Mouse (Mus musculus) hindlimb bud, embryonic 11.5 days (tissue): ENCODE results near the gene Pkdrej.
"Not testable (repeated sequence)": the region's sequence is repeated elsewhere in the genome, so short reads cannot be mapped to it uniquely, and the experiment has no call there.

Experiments
- DNase-seq: peaks from one replicate; pipeline ENCODE4 v3.0.0-alpha.2; 2012; ENCODE audit warnings: low read depth, low spot score; ENCODE audit errors: extremely low spot score

Gene Pkdrej

DNA sequence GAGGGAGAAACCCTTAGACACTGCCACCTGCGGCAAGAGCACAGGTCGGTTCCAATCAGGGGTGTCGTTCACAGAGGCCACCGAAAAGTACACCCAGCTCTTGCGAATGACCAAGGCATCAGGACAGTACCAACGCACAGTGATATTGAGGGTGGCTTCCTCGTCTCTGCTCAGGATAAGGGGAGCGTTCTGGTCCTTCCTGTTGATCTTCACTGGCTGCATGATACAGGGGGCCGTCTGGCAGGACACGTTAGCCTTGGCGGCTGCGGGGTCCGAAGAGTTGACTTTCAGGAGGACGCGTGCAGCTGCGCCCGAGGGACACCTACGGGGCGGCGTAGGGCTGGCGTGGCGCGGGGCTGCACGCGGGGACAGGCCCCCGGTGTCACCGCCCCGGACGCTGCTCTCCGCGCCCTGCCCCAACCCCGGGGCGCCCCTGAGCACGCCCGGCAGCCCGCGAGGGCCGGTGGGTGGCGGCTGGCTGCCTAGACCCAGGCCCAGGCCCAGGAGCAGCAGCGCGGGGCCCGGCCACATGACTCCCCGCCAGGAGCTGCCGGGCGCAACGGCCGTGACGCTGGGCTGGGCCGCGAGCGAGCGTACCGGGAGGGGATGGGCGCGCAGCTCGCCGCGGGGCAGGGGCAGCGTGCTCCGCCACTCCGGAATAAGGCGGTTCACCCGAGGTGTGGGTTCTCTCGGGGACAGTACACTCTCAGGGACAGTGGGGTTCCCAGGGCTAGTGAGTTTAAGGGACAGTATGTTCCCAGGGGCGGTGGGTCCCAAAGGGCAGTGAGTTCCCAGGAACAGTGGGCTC, at the start of gene Pkdrej:
TSS of gene Pkdrej (minus strand) at position 532 of the 808 bp plus-strand sequence.
- DNase-seq: no peak

DNA sequence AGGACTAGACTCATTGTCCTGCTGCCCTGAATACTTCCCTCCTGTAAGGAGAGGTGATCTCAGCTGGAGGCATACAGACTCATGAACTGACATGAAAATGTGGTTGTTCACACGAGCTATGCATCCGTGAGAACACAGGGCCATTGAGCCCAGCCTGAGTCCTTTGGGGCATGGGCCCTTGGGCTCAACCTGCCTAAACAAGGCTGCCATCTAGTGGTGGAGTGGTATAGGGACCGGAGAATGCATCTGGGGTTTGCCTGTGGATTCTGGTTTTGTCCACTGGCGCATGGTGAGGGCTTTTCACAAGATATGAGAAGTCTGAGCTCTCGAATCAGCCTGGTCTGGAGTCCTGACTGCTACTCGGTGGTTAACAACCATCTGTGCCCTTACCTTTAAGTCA, 46.2 kb upstream of the Pkdrej start:
- DNase-seq: no peak

DNA sequence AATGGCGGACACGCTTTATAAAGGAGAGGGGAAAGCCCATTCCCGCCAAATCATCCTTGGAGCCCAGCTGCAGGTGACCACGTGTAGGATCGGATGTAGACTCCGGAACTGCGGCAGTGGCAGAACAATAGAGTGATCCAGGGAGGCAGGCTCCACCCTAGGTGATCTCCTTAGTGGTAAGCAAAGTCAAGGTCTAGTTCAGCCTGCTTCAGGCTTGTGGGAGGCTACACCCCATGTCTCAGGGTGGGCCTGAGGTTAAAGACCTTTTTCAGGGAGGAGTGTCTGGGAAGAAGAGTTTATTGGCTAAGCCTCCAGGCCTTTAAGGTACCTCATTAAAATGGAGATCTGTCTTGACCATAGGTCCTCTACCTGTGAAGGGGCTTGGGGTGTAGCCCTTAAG, 44.4 kb upstream of the Pkdrej start:
- not testable (repeated sequence) for DNase-seq

DNA sequence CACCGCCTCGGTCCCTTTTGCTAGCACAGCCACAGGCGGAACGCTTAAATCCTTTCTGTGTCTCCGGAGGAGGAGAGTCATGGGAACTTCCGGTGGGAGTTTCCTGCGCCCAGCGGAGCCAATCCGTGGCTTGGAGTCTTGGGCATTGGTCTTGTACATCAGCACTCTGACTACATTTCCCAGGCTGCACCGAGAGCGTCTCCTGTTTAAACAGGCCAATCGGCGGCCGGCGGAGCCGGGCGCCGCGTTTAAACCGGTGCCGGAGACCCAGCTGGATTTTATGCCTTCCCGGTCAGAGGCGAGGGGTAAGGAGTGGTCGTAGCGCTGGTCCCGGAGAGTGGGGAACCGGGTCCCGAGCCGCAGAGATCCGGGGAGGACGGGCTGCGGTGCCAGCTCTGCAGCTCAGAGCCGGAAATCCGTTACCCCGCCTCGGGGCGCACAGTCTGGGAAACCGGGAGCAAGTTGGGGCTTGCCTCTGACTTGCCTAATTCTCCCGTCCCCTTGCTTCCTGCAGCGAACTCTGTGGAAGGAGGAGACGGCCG, 38.0 kb upstream of the Pkdrej start, which contains the start of gene Gtse1:
TSS of gene Gtse1 (plus strand) at position 256 of the 542 bp plus-strand sequence.
- peak; percentile 92 for DNase-seq

DNA sequence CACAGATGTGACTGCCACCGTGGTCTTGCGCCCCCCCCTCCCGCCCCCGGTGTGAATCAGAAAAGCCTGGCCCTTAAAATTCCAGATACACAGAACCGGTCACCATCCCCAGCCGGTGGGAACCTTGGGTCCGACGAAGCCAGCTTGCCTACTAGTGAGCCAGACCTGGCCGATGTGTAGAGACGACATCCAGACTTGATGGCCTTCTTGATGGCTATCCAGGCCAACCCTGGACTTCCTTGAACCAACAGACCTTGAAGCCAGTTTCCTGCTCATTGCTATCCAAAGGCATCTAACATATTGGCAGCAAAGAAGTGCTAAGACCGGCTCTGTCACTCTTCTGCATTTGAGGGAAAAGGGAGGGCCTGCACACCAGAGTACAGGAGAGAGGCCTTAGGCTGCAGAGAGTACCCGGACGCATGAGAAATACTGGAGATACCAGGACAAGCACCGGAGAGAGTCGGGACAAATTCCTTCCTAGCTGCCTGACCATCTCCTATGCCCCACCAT, 37.5 kb upstream of the Pkdrej start:
- DNase-seq: no peak

DNA sequence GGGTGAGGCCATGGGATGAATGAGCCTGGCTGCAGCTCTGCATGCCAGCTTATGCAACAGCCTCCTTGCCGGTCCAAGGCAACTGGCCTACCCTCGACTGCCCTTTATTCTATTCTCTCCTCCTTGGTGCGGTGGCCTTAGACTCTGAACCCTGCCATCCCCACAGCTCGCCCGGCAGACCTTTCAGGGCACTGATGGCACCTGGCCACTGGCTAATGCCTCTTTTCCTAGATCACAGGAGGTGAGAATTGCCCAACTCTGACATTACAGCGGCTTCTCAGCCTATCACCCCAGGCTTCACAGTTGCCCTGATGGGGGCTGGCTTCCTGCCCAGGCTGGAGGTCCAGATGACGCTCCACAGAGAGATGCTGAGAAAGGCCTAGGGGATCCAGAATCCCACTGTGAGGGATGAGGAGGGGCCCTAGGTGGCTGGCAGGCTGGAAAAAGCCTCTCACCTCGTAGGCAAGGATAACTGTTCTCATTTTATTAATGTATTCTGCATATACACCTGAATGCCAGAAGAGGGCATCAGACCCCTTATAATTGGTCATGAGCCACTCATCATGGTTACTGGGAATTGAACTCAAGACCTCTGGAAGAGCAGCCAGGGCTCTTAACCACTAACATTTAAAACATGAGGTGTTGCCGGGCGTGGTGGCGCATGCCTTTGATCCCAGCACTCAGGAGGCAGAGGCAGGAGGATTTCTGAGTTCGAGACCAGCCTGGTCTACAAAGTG, 30.3 kb upstream of the Pkdrej start:
- DNase-seq: no peak

DNA sequence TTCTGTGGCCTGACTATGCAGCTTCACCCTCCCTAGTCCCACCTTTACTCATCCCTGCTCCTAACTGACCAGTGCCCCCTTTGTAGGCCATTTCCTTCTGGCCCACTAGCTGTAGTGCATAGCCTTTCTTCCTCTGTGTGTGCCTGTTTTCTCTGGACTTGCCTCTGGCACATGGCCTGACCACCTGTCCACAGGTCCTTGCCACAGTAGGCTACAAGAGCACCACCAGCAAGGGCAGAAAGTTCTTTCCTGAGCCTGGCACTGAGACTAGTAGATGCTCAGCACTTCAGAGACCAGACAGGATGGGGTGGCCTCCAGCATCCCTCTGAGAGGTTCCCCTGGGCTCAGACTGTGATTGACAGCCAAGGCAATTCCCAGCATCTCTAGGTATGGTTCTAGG, 23.5 kb upstream of the Pkdrej start:
- DNase-seq: no peak

DNA sequence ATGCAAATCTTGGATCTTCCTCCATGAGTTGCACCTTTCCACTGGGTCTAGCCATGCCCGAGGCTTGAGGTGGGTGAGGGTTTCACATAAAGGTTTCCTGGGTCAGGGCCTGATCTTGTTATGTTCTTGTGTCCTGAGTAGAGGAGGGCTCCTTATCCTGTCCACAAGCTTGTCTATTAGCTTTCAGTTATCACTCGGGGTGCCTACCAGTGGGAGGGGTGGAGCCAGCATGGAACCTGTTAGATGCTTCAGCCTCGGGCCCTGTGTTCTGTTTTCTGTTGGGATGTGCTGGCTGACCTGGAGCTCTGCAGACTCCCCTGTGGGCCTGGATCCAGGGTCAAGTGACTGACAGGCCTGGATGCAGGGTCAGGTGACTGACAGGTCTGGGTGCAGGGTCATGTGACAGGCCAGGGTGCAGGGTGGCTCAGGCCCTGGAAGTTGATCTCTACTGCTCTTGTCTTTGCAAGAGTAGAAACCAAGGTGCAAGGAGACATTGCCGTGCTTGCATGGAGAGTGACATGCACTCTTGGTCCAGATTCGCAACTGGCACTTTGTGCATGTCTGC, 20.3 kb upstream of the Pkdrej start:
- no peak for DNase-seq

DNA sequence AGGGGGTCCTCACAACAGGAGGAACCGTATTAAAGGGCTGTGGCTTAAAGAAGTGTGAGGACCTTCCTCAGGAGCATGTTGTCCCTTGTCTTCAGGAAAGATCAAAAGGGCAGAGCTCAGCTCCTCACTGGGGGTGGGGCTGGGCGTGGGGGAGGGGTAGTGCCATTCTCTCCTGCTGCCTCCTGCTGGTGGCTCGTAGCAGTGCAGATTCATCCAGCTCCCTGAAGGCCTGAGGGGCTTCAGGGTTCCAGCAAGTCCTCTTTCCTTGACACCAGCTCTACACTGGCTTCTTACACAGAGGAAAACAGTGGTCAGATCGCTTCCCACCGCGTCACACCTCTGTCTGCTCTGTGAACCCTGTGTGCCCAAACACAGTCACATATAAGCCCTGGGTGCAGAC, 19.4 kb upstream of the Pkdrej start:
- no peak for DNase-seq

DNA sequence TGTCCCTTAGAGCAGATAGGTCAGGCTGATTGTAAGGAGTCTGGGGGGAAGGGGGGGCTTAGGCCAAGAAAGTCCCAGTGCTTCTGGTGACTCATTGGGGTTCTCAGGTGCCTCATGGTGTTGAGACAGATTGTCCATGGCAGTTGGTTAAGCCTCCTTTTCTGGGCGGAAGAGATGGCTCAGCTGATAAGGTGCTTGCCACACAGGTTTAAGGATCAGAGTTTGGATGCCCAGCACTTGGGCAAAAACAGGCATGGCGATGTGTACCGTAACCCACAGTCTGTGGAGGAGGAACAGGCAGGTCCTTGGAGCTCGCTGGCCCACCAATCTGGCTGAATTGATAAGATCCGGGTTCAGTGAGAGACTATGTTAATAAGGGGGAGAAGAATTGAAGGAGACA, 15.4 kb upstream of the Pkdrej start:
- DNase-seq: no peak

DNA sequence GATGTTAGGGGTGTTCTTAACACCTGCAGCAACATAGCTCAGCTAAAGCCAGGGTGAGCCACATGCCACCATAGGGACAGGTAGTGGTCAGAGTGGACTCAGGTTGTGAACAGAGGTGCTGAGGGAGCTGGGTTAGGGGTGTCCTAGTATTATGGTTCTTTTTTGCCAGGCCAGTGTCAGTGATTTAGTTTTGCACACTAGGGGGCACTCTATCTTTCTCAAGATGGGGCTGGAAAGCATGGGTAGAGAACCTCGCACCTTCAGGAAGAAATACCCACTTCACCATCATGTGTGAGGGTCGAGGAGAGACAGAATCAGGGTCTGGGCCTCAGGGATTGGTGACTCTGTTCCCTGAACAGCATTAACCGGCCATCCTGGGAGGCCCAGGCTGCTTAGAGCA, 13.8 kb upstream of the Pkdrej start:
- no peak for DNase-seq

DNA sequence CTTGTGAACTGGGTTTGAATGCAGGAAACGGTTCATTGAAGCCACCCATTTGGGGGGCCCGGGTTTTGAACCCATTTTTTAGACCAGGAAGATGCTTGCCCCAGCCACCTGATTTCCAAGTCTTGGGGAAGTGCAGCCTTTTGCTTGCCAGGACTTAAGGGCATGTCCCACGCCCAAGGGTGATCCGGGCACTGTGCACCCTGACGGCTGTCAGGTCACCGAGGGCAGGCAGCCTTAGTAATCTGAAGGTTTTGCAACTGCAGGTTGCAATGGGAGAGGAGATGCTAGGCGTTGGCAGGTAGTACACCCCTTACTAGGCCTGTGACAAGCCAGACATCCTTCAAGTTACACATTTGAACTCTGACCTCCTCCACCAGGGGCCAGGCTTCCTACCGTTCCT, 11.1 kb upstream of the Pkdrej start:
- no peak for DNase-seq

DNA sequence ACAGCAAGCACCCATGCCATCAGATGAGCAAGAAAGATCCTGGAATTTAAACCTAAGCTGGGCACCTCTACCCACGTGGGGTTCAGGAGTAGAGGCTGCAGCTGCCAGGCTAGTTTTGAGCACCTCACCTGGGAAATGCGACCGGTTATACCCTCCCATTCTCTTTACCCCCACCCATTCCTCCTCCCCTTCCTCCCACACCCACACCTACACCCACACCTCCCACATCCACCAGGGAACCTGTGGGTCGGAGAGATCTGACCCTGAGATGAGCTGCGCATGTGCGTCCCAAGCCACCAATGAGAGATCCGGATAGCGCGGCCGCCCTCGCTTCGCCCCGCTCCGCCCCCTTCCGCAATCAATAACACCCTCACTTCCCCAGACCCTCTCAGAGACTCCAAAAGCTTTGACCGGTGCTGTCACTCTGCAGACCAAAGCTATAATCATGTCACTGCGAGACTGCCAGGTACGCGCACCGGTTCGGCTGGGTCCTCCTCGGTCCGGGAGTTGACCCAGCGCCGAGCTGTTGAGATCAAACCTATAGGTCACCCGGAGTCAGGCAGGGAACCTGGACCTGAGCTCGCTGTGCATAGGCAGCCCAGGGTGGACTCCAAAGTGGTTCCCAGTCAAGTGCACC, 10.5 kb upstream of the Pkdrej start, which contains the start of gene Ttc38:
TSS of gene Ttc38 (plus strand) at position 353 of the 637 bp plus-strand sequence.
- DNase-seq: no peak

DNA sequence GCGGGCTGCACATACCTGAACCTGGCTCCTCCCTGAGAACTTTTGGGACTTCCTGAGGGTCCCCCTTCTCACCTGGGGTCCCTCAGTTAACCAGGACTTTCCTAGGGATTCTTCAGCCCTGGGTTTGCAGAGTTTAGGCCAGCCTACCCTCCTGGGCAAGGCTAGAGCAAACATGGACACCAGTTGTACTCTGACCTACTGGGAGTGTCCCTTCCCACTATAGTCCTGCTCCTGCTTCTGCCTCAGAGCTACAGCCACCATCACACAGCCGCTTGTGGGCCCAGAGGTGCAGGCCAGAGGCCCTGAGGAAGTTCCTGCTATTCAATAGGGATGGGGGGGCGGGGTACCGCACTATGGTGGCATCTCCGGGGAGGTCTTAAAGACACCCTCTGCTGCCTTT, 7.9 kb upstream of the Pkdrej start:
- DNase-seq: no peak

DNA sequence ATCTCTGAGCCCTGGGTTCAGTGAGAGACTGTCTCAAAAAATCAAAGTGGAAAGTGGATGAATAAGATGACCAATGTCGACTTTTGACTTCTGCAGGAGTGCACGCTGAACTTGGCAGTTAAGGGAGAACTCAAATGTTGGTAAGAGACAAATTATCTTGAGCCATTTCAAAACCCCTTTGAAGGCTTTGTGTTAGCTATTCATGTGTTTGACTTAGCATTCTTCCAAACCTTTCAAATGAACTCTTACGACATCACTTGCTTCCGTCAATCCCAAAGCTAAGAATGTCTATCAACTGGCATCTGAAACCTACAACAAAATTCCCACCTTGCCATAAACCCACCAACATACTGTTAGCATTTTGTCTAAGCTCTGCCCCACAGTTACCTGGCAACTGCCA, 6.5 kb upstream of the Pkdrej start:
- DNase-seq: no peak

DNA sequence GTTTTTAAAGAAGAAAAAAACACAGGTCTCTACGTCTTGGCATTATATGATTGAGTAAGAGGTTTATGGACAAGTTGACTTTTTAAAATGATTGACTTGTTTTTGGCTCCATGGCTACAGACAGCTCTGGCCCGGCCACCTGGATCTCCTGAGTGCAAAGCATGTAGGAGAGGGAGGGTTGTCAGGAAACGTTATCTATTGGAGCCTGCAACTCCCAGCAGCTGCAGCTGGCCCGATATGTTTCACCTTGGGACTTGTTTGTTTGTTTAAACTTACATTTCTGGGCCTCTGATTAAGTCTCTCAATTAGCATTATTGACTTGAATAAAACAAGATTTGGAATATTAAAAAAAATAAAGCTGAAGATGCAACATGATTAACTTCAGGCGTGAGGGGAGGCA, 5.1 kb upstream of the Pkdrej start:
- DNase-seq: no peak

DNA sequence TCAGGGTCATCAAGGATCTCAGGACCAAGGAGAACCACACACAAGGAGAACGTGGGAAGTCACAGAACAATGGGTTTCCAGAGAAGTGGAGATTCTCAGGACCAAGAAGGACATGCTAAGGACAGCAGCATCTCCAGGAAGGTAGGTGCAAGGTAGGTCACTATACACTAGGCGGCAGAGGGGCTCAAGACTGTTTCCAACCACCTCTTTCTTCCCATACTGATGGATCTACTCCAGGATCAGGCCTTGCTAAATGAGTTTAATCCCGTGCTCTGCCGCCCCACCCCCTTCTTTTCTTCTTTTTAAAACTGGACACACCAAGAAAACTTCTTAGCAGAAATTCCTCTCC, 451 bp upstream of the Pkdrej start:
- no peak for DNase-seq

DNA sequence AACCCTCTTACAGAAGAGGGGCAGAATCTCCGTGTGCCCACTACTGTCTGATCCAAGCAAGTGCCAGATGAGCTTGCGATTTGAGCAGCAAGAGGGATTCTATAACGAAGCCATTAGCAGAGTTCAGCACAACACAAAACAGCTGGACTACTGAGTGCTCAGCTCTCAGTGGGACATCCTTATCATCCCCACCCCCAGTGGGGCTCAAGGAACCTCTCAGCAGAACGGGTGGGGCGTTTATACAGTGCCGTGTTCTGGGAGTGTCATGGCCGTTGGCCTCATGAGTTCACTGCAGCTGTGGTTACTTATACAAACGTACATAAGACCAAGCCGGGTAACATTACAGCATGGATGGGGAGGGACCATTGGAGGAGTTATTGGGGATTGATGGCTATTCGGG, 8.1 kb downstream of the Pkdrej start:
- DNase-seq: no peak

DNA sequence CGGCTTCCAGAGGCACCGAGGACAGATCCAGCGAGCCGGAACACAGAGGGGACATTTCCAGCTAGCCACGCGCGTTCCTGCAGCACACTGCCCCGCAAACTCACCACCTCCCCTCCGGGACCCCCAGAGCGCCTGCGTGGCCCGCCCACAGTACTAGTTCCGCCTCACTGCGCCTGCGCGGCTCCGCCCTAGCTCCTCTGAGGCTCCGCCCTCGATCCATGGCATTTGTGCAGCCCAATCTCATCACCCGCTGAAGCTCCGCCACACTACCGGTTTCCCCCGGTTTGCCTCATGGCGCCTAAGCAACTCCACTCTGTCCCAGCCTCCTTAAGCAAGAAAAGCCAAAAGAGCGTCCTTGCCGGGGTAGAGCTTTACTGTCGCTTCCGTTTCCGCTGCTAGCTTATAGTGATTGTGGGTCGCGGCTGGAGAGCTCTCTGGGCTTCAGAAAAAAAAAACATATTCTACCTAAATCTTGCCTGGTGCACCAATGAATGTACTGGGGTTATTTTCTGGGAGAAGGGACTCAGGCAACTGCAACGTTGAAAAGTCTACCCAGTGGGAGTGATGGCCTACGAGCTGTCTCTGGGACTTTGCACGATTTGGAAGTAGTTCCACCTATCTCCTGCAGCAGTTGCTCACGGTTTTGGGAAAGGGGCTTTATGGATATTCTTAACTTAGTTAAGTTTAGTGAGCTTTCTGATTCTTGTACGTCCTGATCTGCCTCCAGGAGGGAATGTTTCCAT, 9.8 kb downstream of the Pkdrej start, which contains the start of gene Cdpf1:
TSS of gene Cdpf1 (minus strand) at position 163 of the 743 bp plus-strand sequence.
- DNase-seq: peak; percentile 87

DNA sequence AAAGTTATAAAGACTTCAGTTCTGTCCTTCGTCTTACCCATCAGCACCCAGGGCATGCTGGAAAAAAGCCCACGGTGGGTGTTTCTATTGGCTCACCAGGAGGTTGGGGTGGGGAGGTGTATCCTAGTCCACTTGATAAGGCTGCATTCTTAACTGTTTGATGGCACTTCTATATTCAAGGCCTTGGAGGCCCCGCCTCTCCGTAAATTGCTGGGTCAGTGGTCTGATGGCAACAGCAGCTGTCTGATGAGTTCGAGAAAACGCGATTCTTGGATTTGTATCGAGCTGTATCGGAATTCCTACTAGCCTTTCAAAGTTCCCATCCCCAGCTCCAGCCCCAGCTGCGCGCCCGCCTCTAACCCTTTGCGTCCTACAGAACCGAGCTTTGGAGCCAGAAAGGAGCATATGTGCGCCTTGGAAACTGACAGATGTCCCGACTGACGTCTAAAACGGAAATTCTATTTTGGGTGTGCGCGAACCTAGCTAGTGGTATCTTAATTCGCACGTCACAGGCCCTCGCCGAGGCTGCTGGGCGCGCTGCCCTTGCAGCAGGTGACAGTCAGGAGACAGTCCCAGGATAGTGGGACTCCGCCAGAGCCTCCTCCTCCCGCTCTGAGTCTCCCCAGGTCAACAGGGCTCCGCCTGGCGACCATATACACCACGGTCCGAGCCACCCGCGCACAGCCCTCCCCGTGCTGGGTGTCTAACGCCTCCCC, 10.6 kb downstream of the Pkdrej start:
- DNase-seq: no peak
